Mouse (Mus musculus) limb, embryonic 10.5 days (tissue): ENCODE results near the gene Ndufc1. TPM values are rescaled to one million over a fixed set of nuclear protein-coding genes. Genes with fewer than 3 reads are reported as not detected.
A peak's percentile ranks its signal among the peaks of the same experiment; 100 is the strongest.
"Not testable (repeated sequence)": the region's sequence is repeated elsewhere in the genome, so short reads cannot be mapped to it uniquely, and the experiment has no call there.

ENCODE experiments used
- DNase-seq: peaks from one replicate; pipeline ENCODE4 v3.0.0-alpha.2; 2017; ENCODE audit warnings: low spot score
- H3K27ac ChIP-seq: fragments of 300-500 bp; sonication (generic); 2 replicates; pipeline ENCODE4 v1.5.1; 2016; ENCODE audit warnings: mild to moderate bottlenecking
- H3K27me3 ChIP-seq: fragments of 300-500 bp; sonication (generic); 2 replicates; pipeline ENCODE4 v1.6.1; 2016; ENCODE audit warnings: low read depth, mild to moderate bottlenecking; ENCODE audit not compliant: poor library complexity, severe bottlenecking
- H3K36me3 ChIP-seq: fragments of 300-500 bp; sonication (generic); 2 replicates; pipeline ENCODE4 v1.6.1; 2016; ENCODE audit warnings: mild to moderate bottlenecking, moderate library complexity
- H3K4me1 ChIP-seq: fragments of 300-500 bp; sonication (generic); 2 replicates; pipeline ENCODE4 v1.6.1; 2016
- H3K4me3 ChIP-seq: fragments of 300-500 bp; sonication (generic); 2 replicates; pipeline ENCODE4 v1.5.1; 2016; ENCODE audit warnings: mild to moderate bottlenecking, moderate library complexity
- H3K9me3 ChIP-seq: fragments of 300-500 bp; sonication (generic); replicated peaks from 2 replicates; pipeline ENCODE4 v1.6.1; 2016; ENCODE audit warnings: mild to moderate bottlenecking
- WGBS: fragments of 180-500 bp; shearing (Covaris S2); methylation state at CpG from one replicate; pipeline ENCODE4 v1.1.7; 2016; 5-methylcytosine and 5-hydroxymethylcytosine counted together
- polyA plus RNA-seq: library from polyadenylated mRNA; unstranded; fragments of >200 nt; fragmentation: Nextera tagmentation; extraction: Ambion mirVana; gene quantifications from 2 replicates; pipeline ENCODE4 v1.2.1, GENCODE M21; 2016

The Ndufc1 gene
- polyA plus RNA-seq, 1 experiment from 2014 or later, result 602 TPM

GRCm38 (mm10) chr3:51357624-51358023 is 51.2 kb downstream of the Ndufc1 start:
- no peaks in the 10 kb centered on the region for H3K36me3 ChIP-seq
- WGBS, result 7% methylated on average over 14 of the region's 14 CpGs
- H3K27me3 ChIP-seq, result 0 out of 2 replicates have a peak, but pooled peaks cover under 1% of the 10 kb centered on the region
- DNase-seq, result peak; percentile 54
- H3K27ac ChIP-seq, result no peak overlapping the region
- H3K4me3 ChIP-seq, result peak overlapping the region; percentile 72
- H3K9me3 ChIP-seq, result no peaks in the 10 kb centered on the region
- peaks cover 18% of the 10 kb centered on the region; the same call in 1 of the 2 replicates for H3K4me1 ChIP-seq

- Histone ChIP-seq H3K4me1 (peaks cover 18% of the 10 kb centered on the region; the same call in 1 of the 2 replicates), H3K9me3 (no peaks in the 10 kb centered on the region), H3K27ac (no peak overlapping the region), H3K4me3 (no peak overlapping the region), H3K36me3 (no peaks in the 10 kb centered on the region), H3K27me3 (no peaks in the 10 kb centered on the region)
- 44% methylated on average over 5 of the region's 5 CpGs for WGBS
- no peak for DNase-seq
Measured at GRCm38 (mm10) chr3:51357078-51357477, 51.7 kb downstream of the Ndufc1 start.

DNA sequence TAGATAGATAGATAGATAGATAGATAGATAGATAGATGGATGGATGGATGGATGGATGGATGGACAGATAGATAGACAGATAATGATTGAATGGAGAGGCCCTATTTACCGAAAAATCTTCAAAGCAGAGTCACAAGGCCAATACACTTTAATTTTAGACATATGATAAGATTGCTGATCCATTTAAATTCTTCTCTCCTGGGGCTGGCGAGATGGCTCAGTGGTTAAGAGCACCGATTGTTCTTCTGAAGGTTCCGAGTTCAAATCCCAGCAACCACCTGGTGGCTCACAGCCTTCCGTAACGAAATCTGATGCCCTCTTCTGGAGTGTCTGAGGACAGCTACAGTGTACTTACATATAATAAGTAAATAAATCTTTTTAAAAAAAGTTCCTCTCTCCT is 53.8 kb downstream of the Ndufc1 start:
- peaks cover 13% of the 10 kb centered on the region; the same call in 1 of the 2 replicates for H3K4me1 ChIP-seq
- DNase-seq, H3K27me3 ChIP-seq, H3K9me3 ChIP-seq, H3K4me3 ChIP-seq, H3K36me3 ChIP-seq, H3K27ac ChIP-seq: not testable (repeated sequence)
- WGBS, result 87% methylated on average over 6 of the region's 6 CpGs

Other genes with a start within 250 kb of the Ndufc1 start
- 11.0 and 11.9 TPM in 2 replicates for gene Noct, start 184.5 kb downstream of the Ndufc1 start, polyA plus RNA-seq
- 39.8 and 44.3 TPM in 2 replicates for gene Elf2, start 68.3 kb downstream of the Ndufc1 start, polyA plus RNA-seq
- 3.8 and 4.9 TPM in 2 replicates for gene Mgarp, start 12.2 kb downstream of the Ndufc1 start, polyA plus RNA-seq
- gene Naa15, start 6.2 kb upstream of the Ndufc1 start, polyA plus RNA-seq, result 61.8 and 64.0 TPM in 2 replicates
- 11.2 and 14.2 TPM in 2 replicates for gene Rab33b, start 74.9 kb upstream of the Ndufc1 start, polyA plus RNA-seq
- 2.7 and 4.8 TPM in 2 replicates for gene Setd7, start 151.9 kb upstream of the Ndufc1 start, polyA plus RNA-seq